Mouse (Mus musculus): ENCODE results near the gene Grn. TPM values are rescaled to one million over a fixed set of nuclear protein-coding genes. Genes with fewer than 3 reads are reported as not detected.

Grn gene
- polyA plus RNA-seq, 1 experiment from 2014 or later = 75.2 TPM

DNA sequence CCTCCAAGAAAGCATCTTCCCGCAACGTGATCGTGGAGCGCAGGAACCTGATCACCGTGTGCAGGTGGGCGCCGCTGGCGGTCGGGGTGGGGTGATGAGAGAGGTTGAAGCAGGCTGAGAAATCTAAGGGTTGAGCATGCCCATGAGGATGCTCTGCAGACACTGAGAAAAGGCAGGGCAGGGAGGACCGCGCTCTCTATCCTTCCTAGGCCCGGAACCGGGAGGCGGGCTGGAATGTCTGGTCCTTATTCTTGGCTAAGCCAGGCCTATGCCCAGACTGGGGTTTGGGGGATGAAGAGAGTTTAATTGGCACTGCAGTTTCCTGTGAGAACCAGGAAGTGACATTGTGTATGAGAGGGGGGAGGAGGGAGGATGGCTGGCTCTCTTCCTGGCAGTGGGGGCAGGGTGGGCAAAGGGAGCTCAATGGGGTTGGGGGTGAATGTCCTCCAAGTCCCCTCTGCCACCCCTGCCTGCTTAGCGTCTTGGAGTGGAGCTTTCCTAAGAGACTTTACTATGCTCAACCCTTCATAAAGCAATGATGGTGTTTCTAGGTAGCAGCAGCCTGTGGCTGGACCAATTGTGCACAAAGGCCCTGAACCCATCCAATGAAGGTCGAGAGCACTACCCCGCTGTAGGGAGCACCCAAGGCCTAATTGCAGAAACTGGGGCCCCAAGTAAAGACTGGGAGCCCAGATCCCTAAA is 36.2 kb upstream of the Grn start:
- H3K4me1 ChIP-seq = peaks cover 61% of the 10 kb centered on the region
- peak overlapping the region; percentile 79 for H3K27ac ChIP-seq
- ATAC-seq (ENCODE audit: low FRiP score, low read depth) = peak; percentile 37
- peak overlapping the region; percentile 80 for H3K4me2 ChIP-seq (replicated peaks)
- peaks cover 11% of the 10 kb centered on the region for H3K27me3 ChIP-seq (replicated peaks)
- H3K36me3 ChIP-seq = peaks cover under 1% of the 10 kb centered on the region; the same call in 1 of the 2 replicates
- H3K9me3 ChIP-seq = no peaks in the 10 kb centered on the region
- WGBS = 8% methylated on average over 17 of the region's 17 CpGs
- peak overlapping the region; percentile 80 for H3K9ac ChIP-seq
- peak overlapping the region; percentile 66 for H3K4me3 ChIP-seq

DNA sequence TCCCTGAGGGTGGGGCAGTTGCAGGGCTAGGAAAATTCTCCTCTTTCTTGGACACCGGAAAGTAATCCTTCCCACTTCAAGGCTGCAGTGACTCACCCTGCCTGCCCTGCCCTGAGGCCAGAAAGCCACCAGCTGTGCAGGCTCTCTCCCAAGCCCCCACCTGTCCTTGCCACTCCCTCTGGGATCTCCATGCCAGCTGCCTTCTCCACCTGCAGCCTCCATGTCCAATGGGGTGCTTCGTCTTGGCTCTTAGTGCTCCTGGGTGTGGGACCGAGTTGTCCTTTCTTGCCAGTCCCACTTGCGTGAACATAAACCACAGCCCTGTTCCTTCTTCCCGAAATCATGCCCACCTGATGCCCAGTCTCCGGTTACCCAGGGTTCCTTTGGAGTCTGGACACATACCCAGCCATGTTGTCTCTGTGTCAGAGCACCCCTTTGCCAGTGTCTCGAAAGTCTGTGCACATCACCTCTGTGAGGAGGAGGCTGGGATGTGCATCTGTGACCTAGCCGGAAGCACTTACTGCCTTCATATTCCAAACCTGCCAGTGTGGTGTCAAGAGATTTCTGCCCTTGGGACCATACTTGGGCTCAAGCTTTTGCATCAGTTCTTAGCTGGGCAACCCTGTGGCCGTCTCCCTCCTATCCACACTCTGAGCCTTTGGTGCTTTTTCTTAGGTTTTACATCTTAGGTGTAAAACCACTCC is 35.5 kb upstream of the Grn start:
- Histone ChIP-seq H3K9me3 (no peaks in the 10 kb centered on the region), H3K4me3 (peak overlapping the region; percentile 66), H3K27me3 (replicated peaks) (peaks cover 18% of the 10 kb centered on the region), H3K36me3 (peaks cover 8% of the 10 kb centered on the region), H3K9ac (peak overlapping the region; percentile 80), H3K27ac (peak overlapping the region; percentile 79; the same call in 1 of the 2 replicates), H3K4me2 (replicated peaks) (peak overlapping the region; percentile 80), H3K4me1 (peaks cover 68% of the 10 kb centered on the region)
- ATAC-seq (ENCODE audit: low FRiP score, low read depth) = no peak
- 75% methylated on average over 9 of the region's 9 CpGs for WGBS

DNA sequence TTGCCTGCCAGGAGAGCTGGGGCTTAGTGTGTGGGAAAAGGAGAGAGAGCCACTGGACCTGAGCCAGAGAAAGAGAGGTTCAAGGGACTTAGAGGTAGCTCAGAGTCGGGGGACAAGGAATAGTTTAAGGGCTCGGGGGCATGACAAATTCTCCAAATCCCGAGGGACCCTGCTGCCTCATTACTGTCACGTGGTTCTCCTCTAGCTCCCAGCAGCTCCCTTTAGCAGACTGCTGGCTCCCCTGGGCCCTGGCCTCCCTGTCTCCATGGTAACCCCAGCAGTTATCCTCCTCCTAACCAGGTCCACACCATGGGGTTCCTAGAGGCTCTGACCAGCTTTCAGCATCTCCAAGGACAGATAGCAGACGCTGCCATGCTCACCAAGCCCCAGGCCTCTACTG is 34.9 kb upstream of the Grn start:
- H3K4me1 ChIP-seq = peaks cover 75% of the 10 kb centered on the region

DNA sequence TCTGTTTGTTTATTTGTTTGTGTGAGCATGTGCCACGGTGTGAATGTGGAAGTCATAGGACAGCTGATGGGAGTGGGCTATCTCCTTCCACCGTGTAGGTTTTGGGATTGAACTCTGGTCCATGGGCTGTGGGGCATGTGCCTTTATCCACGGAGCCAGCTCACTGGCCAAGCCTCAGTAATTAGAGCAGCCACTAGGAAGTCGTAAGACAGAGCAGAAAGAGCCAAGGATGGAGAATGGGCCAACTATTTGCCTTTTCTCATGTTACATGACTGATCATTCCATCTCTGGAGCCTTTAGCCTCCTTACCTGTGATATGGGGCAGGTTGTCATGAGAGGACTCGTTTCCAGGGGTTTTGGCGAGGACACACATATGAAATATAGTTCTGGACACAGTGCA is 33.9 kb upstream of the Grn start:
- H3K4me3 ChIP-seq = peak overlapping the region; percentile 66; the same call in 1 of the 2 replicates
- peaks cover 24% of the 10 kb centered on the region for H3K36me3 ChIP-seq
- H3K9me3 ChIP-seq = no peaks in the 10 kb centered on the region
- no peak for ATAC-seq (ENCODE audit: low FRiP score, low read depth)
- peak overlapping the region; percentile 80 for H3K4me2 ChIP-seq (replicated peaks)
- peaks cover 78% of the 10 kb centered on the region for H3K4me1 ChIP-seq
- WGBS = 64% methylated on average over 6 of the region's 6 CpGs
- H3K27ac ChIP-seq = 0 out of 2 replicates have a peak overlapping the region, but pooled peaks have one; percentile 79
- peaks cover 33% of the 10 kb centered on the region for H3K27me3 ChIP-seq (replicated peaks)
- H3K9ac ChIP-seq = peak overlapping the region; percentile 80; the same call in 1 of the 2 replicates

More for the DNA sequence above, 34.9 kb upstream of the Grn start:
- H3K4me2 ChIP-seq (replicated peaks) = peak overlapping the region; percentile 80
- H3K27ac ChIP-seq = peak overlapping the region; percentile 79
- peaks cover 15% of the 10 kb centered on the region for H3K36me3 ChIP-seq
- peaks cover 25% of the 10 kb centered on the region for H3K27me3 ChIP-seq (replicated peaks)
- ATAC-seq (ENCODE audit: low FRiP score, low read depth) = 0 out of 2 replicates have a peak, but pooled peaks have one; percentile 42
- no peaks in the 10 kb centered on the region for H3K9me3 ChIP-seq
- peak overlapping the region; percentile 66 for H3K4me3 ChIP-seq
- WGBS = 1% methylated on average over 5 of the region's 5 CpGs
- peak overlapping the region; percentile 80 for H3K9ac ChIP-seq

DNA sequence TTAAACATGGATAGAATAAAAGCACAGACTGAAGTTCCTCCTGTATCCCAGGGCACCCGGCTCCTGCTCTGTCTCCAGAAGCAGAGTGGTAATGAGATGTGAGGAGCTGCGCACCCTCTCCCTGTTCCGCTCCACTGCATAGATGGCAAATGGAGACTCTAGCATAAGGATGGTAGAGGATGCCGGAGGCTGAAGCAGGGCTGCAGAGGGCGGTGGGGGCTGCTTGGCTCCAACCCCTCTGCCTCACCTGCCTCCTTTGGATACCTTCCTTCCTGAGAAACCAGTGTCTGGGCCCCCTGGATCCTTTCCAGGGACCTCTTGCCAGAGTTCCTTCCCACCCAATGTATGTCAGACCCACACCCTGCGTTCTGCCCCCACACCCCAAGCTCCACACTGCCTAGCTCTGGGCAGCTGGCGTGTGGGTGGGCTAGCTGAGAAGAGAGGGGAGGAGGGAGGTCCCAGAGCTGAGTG is 33.4 kb upstream of the Grn start:
- Histone ChIP-seq H3K4me1 (peaks cover 81% of the 10 kb centered on the region), H3K9me3 (no peaks in the 10 kb centered on the region), H3K4me3 (peak overlapping the region; percentile 66; the same call in 1 of the 2 replicates), H3K36me3 (peaks cover 27% of the 10 kb centered on the region), H3K27ac (no peak overlapping the region), H3K9ac (0 out of 2 replicates have a peak overlapping the region, but pooled peaks have one; percentile 80), H3K27me3 (replicated peaks) (peaks cover 33% of the 10 kb centered on the region), H3K4me2 (replicated peaks) (peak overlapping the region; percentile 80)
- 75% methylated on average over 7 of the region's 7 CpGs for WGBS
- ATAC-seq (ENCODE audit: low FRiP score, low read depth) = no peak

DNA sequence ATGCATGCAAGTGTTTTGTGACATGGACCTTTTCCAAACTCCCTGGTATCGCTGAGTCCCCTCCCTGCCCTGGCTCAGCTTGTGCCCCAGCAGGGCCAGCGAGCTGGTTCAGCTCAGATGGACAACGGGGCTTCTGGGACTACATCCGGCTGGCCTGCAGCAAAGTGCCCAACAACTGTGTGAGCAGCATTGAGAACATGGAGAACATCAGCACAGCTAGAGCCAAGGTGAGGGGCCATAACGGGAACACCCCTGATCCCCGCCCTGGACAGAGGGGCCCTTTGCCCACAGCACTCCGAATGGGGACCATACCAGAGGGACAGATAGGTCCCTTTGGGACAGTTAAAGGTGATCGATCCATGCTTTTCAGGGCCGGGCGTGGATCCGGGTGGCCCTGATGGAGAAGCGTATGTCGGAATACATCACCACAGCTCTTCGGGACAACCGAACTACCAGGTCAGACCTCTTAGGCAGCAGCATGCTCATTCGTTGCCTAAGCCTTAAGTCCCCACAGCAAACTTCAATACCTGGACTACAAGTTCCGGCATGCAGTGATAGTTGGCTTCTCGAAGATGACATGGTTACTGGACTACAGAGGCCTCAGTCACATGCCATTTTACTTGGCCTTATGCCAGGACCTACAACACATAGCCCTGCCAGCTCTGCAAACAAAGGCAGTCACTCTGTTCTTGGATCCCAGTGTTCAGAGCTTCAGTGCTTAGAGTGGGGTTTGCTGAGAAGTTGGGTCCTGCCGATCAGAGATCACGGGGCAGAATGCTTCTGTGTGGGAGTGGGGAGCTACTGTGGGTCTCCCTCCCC is 31.9 kb upstream of the Grn start:
- Histone ChIP-seq H3K27ac (no peak overlapping the region), H3K27me3 (replicated peaks) (peaks cover 33% of the 10 kb centered on the region), H3K4me2 (replicated peaks) (peak overlapping the region; percentile 80), H3K9me3 (no peaks in the 10 kb centered on the region), H3K9ac (peak overlapping the region; percentile 17; the same call in 1 of the 2 replicates), H3K36me3 (peaks cover 42% of the 10 kb centered on the region), H3K4me3 (no peak overlapping the region), H3K4me1 (peaks cover 84% of the 10 kb centered on the region)
- no peak for ATAC-seq (ENCODE audit: low FRiP score, low read depth)
- 84% methylated on average over 20 of the region's 20 CpGs for WGBS

DNA sequence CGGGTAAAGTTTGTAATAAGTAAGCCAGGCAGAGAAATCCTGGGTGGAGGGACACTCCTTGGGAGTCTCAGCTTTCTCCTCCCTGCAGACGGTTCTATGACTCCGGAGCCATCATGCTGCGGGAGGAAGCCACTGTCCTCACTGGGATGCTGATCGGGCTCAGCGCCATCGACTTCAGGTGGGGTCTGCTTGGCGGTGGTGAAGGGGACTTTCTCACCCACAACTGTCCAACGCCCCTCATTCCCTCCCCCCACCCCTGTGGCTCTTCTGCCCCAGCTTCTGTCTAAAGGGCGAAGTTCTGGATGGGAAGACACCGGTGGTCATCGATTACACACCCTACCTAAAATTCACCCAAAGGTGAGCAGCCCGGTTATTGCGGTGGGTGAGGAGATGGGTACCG is 31.0 kb upstream of the Grn start:
- H3K27ac ChIP-seq = no peak overlapping the region
- no peak overlapping the region for H3K9ac ChIP-seq
- H3K36me3 ChIP-seq = peaks cover 51% of the 10 kb centered on the region
- 14% methylated on average over 15 of the region's 15 CpGs for WGBS
- peak overlapping the region; percentile 46 for H3K4me2 ChIP-seq (replicated peaks)
- no peaks in the 10 kb centered on the region for H3K9me3 ChIP-seq
- no peak for ATAC-seq (ENCODE audit: low FRiP score, low read depth)
- no peak overlapping the region for H3K4me3 ChIP-seq
- H3K4me1 ChIP-seq = peaks cover 76% of the 10 kb centered on the region
- peaks cover 33% of the 10 kb centered on the region for H3K27me3 ChIP-seq (replicated peaks)

DNA sequence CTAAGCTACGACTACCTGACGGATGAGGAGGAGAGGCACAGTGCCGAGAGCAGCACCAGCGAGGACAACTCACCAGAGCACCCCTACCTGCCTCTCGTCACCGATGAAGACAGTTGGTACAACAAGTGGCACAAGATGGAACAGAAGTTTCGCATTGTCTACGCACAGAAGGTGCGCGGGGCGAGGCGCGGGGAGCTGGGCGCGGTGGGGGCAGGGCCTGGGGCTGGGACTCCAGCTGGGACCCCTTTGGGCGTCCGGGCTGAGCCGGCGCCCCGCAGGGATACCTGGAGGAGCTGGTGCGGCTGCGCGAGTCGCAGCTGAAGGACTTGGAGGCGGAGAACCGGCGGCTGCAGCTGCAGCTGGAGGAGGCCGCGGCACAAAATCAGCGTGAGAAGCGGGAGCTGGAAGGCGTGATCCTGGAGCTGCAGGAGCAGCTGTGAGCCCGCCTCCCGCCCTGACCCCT is 30.5 kb upstream of the Grn start:
- no peak for ATAC-seq (ENCODE audit: low FRiP score, low read depth)
- Histone ChIP-seq H3K27me3 (replicated peaks) (peaks cover 33% of the 10 kb centered on the region), H3K4me3 (peak overlapping the region; percentile 16; the same call in 1 of the 2 replicates), H3K4me2 (replicated peaks) (peak overlapping the region; percentile 46), H3K27ac (no peak overlapping the region), H3K9ac (0 out of 2 replicates have a peak overlapping the region, but pooled peaks have one; percentile 29), H3K36me3 (peaks cover 56% of the 10 kb centered on the region), H3K4me1 (peaks cover 75% of the 10 kb centered on the region), H3K9me3 (no peaks in the 10 kb centered on the region)
- 2% methylated on average over 34 of the region's 34 CpGs for WGBS

DNA sequence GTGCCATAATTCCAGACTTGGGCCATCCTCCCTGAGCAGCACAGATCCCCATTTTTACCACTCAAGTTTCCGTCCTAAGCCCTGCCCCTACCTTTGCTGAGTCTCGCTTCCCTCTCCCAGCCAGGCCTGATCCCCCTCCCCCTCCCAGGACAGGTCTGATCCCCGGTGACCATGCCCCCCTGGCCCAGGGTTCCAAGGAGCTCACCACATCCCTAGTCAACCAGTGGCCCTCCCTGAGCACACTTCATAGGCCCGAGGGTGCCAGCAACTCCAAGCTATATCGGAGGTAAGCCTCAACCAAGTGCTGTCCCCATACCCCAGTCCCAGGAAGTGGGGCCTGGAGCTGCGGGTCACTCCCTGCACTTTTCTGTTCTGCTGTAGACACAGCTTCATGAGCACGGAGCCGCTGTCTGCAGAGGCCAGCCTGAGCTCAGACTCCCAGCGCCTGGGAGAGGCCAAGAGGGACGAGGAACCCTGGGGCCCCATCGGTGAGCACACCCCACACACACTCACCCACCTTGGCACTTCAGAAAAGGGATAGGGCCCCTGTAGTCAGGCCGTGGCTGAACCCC is 29.5 kb upstream of the Grn start:
- peak overlapping the region; percentile 7; the same call in 1 of the 2 replicates for H3K9ac ChIP-seq
- H3K27me3 ChIP-seq (replicated peaks) = peaks cover 33% of the 10 kb centered on the region
- peaks cover 74% of the 10 kb centered on the region for H3K4me1 ChIP-seq
- 35% methylated on average over 12 of the region's 12 CpGs for WGBS
- no peaks in the 10 kb centered on the region for H3K9me3 ChIP-seq
- H3K4me2 ChIP-seq (replicated peaks) = no peak overlapping the region
- H3K36me3 ChIP-seq = peaks cover 56% of the 10 kb centered on the region
- ATAC-seq (ENCODE audit: low FRiP score, low read depth) = no peak
- peak overlapping the region; percentile 5; the same call in 1 of the 2 replicates for H3K4me3 ChIP-seq
- no peak overlapping the region for H3K27ac ChIP-seq

DNA sequence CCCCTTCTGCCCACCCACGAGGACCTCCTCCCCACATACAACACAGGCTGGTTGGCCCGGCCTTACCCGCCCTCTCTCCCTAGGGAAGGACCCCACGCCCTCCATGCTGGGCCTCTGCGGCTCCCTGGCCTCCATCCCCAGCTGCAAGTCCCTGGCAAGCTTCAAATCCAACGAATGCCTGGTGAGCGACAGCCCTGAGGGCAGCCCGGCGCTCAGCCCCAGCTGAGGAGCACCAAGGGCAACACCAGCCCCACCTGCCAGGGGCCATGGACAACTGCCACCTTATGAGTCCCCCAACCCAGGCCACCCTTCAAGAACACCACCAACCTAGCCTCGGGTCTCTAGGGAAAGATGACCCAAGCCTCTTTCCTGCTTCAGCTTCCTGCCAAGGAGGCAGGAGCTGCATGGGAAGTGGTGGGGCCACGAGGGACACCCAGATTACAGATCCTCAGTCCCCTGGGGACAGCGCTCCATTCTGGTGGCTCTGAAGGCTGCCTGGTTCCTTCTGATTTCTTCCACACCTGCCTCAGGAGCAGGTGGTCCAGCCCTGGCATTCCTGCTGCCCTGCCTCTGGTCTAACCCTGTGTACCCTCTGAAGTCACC is 28.1 kb upstream of the Grn start:
- Histone ChIP-seq H3K9ac (no peak overlapping the region), H3K9me3 (no peaks in the 10 kb centered on the region), H3K36me3 (peaks cover 56% of the 10 kb centered on the region), H3K4me2 (replicated peaks) (no peak overlapping the region), H3K27me3 (replicated peaks) (peaks cover 33% of the 10 kb centered on the region), H3K27ac (no peak overlapping the region; the same call in 1 of the 2 replicates), H3K4me3 (no peak overlapping the region), H3K4me1 (peaks cover 74% of the 10 kb centered on the region)
- 55% methylated on average over 12 of the region's 12 CpGs for WGBS
- ATAC-seq (ENCODE audit: low FRiP score, low read depth) = 0 out of 2 replicates have a peak, but pooled peaks have one; percentile 14

DNA sequence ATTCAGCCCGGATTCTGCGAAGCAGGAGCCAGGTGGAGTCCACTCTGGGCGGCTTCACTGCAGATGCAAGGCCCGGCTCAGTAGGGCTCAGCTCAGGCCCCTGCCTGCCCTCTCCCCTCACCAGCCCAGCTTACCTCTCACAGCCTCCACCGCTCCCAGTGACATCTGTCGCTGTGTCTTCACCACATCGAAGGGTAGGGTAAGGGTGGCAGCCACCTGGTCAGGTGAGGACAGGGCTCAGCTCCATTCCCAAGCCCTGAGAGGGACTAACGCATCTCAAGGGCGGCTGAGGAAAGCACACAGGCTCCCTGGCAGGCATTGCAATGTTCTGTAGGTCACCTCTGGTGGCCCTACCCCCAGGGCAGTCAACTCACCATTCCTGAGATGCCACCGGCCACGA is 26.5 kb upstream of the Grn start:
- Histone ChIP-seq H3K4me3 (no peak overlapping the region), H3K4me1 (peaks cover 64% of the 10 kb centered on the region), H3K27ac (no peak overlapping the region), H3K4me2 (replicated peaks) (no peak overlapping the region), H3K9ac (no peak overlapping the region), H3K27me3 (replicated peaks) (peaks cover 24% of the 10 kb centered on the region), H3K9me3 (no peaks in the 10 kb centered on the region), H3K36me3 (peaks cover 56% of the 10 kb centered on the region)
- ATAC-seq (ENCODE audit: low FRiP score, low read depth) = no peak
- WGBS = 96% methylated on average over 11 of the region's 11 CpGs
